Mouse (Mus musculus) testis, adult 2 months (tissue): ENCODE data around the gene Col4a4.

ENCODE experiments used
- CTCF ChIP-seq: fragments of 200-500 bp; IDR thresholded peaks from 2 replicates; pipeline ENCODE4 v1.5.1; 2012; ENCODE audit warnings: low read depth, mild to moderate bottlenecking, inconsistent platforms, low read length, moderate library complexity; ENCODE audit not compliant: control insufficient read depth, insufficient read depth, insufficient replicate concordance
- POLR2A ChIP-seq: fragments of 200-500 bp; IDR thresholded peaks from 2 replicates; pipeline ENCODE4 v1.6.1; 2012; ENCODE audit warnings: low read depth, mild to moderate bottlenecking, inconsistent platforms, low read length, moderate library complexity; ENCODE audit not compliant: control insufficient read depth

- TF ChIP-seq POLR2A, result no peak
- TF ChIP-seq CTCF, result no peak
Observed at GRCm38 (mm10) chr1:82474461-82474961, 112.1 kb downstream of the Col4a4 start.
